Mouse (Mus musculus): ENCODE measurements at regions not wholly inside any gene's neighbourhood (a gene's known extent, or its start where the extent isn't known, plus 50 kb on each side); places are given as distances from the start of the nearest gene placed in this dataset.

GRCm38 (mm10) chr1:77256115-77256842 is 258.6 kb downstream of the Epha4 start:
- DNase-seq (ENCODE audit: low read depth, low spot score): no peak

DNA sequence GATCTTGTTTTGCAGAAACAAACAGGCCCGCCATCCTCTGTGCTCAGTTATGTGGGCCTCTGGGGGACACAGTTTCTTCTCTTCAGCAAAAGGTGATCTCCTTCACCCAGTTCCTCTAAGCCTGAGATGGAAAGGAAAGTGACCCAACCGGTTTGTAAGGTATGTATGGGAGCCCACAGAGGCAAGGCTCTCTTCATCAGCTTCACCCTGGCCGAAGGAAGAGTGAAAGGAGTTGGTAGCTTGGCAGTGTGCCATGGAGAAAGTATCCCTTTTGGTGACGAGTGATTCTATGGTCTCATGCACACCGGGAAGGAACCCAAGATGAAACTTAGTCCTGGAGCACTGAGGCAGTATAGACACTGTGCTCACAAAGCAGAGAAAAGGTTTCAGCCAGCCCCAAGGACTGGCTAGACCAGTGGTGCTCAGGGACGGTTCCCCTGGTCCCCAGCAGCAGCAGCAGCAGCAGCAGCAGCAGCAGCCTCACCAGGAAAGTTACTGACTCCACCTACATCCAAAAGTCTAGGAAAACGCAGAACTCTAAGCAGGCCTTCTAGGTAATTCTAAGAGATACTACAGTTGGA is 256.1 kb downstream of the Epha4 start:
- no peak for DNase-seq (ENCODE audit: low read depth, low spot score)

DNA sequence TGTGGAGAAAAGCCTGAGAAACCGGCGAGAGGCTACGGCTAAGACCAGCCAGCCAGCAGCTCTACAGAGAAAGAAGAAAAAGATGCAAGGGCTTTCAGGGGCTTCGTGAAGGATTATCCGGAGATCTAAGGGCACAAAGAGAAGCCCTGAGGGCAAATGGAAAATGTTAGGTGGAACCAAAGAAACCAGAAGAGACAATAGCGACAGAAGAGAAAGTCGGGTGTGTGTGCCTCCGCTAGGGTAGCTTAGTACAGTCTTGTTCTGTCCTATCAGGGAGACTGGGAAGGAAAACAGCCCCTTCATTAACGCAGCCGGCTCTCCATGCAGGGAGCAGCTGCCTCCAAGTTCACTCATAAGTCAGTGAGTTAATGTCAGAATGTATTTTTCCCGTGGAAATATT is 255.1 kb downstream of the Epha4 start:
- DNase-seq (ENCODE audit: low read depth, low spot score): no peak

DNA sequence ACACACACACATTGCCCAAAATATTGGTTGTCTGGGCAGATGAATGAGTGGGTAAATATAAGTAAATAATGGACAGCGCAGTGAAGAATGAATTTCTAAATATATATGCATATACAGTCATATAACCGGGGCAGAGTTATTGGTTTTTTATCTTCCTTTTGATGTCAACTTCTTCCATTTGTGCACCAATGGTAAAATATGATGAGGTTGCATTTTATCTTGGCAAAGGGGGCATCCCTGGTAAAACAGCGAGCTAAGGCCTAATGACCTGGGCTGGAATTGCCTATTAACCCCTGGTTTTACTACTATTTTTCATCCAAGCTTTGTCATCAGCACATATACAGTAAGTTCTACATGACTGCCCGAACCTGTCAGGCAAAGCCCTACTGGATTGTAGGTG is 253.2 kb downstream of the Epha4 start:
- no peak for DNase-seq (ENCODE audit: low read depth, low spot score)

DNA sequence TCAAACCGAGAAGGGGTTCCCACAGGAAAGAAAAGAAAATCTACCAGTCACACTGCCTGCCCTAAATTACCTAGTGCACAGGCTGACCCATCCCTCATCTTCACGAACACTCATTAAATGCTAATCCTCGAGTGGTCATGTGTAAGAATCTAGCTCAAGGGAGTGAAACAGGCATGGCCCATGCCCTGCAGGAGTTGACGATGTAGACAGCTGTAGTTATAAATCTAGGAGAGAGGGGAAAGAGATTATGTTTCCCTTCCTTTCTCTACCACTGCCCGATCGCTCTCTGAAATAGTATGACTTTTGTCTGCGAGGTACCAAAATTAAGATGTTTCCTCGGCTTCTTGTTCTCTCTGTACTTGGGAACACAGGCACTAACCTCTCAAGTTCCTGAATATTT is 249.2 kb downstream of the Epha4 start:
- no peak for DNase-seq (ENCODE audit: low read depth, low spot score)

DNA sequence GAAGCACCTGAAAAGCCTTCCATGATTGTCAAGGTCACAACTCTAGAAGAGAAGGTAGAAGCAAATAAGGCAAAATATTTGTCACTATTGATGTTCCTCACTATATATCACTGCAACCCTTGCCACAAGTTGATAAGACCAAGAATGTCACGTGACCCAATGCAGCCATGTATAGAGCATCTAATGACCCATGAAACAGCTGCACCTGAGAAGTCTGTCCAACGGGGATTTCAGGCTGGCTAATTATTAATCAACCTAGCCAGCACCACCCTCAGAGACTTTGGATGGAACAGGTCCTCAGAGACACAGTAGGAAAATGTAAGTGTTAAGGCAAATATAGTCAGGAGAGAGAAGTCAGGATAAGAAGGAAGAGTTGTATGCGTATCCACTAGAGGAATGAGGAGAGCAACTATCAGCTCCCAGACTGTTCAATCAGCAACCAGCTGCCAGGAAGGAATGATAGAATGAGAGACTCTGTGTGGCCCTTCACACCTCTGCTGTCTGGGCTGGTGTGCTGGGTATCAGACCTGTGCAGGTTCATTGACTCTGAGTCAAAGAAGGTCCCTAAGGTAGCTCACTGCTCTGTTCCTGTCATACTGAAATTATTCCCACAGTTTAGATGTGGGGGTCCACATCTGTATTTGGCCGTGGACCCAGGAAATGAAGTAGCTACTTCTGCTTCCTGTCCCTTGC is 247.4 kb downstream of the Epha4 start:
- no peak for DNase-seq (ENCODE audit: low read depth, low spot score)

- no peak for DNase-seq (ENCODE audit: low read depth, low spot score)
These were observed 239.6 kb downstream of the Epha4 start for GRCm38 (mm10) chr1:77275297-77275696.

- DNase-seq (ENCODE audit: low read depth, low spot score): no peak
These were observed 235.3 kb downstream of the Epha4 start for GRCm38 (mm10) chr1:77279566-77279965.

- no peak for DNase-seq (ENCODE audit: low read depth, low spot score)
These were observed 234.4 kb downstream of the Epha4 start for GRCm38 (mm10) chr1:77280373-77281038.

DNA sequence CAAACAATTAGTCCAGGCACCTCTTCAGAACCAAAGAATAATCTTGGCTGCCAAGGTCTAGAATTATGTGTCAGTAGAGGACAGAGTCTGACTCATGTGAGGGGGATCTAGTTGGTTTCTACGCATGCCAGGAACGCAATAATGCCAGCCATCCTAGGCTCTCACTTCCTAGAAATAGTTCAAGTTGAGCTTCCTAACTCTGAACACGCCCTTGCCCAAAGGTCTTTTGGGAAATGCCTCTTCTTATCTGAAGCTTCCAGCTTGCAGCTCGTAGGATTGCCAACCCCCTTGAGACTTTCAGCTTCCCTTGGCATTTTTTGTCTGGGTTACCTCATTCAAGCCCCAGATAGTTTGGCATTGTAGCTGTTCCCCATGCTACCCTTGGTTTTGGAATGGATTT is 233.1 kb downstream of the Epha4 start:
- DNase-seq (ENCODE audit: low read depth, low spot score): peak; percentile 76

GRCm38 (mm10) chr1:77298713-77299132 is 216.2 kb downstream of the Epha4 start:
- peak; percentile 77 for DNase-seq (ENCODE audit: low read depth, low spot score)

DNA sequence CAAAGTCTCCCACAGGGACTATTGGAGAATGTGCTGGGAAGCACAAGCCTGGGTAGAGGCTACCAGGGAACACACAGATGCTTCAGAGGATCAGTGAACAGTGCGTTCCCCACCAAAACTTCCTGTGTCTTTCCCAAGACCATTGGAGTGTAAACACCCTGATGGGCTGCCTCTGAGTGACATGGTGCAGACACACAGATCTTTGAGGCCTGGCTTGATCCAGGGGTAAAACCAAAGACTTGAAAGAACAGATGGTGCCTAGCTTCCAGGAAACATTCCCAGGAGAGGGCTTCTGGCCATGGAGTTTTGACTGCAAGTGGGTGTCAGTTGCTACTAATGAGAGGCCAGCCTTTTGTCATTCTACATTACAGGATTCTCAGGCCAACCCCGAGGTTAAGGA is 214.1 kb downstream of the Epha4 start:
- no peak for DNase-seq (ENCODE audit: low read depth, low spot score)

DNA sequence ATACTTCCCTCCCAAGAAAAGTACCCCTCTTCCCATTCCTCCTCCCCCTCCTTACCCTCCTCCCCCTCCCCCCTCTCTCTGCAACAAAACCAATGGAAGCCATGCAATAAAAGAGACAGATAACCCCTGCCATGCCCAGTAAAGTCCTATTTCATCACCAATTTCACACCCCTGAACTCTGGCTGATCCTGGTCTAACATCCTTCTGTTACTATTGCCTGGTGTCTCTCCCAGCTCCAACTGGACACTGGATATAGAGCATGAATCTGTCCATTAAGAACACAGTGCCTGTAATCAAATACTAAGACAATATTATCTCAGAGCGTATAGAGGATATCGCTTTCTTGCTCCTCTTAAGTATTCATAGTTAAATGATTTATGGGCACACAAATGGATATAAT is 210.1 kb downstream of the Epha4 start:
- no peak for DNase-seq (ENCODE audit: low read depth, low spot score)

GRCm38 (mm10) chr1:77307745-77308144 is 207.1 kb downstream of the Epha4 start:
- no peak for DNase-seq (ENCODE audit: low read depth, low spot score)

DNA sequence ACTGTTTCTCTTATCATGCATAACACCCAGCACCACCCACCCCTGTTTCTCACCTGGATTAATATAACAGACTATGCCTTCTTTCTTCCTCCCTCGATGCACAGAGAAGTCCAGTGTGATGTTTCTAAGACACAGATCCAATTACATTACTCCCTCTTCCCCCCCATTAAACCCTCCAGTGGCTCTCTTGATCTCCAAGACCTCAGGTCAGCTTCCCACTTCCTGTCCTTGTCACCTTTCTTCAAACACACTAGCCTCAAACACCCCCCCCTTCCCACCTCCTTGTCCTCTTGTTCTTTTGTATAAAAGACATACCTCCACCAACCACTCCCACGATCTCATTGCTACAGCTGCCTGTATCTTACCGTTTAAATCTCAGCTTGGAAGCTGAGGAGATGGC is 201.8 kb downstream of the Epha4 start:
- DNase-seq (ENCODE audit: low read depth, low spot score): no peak

DNA sequence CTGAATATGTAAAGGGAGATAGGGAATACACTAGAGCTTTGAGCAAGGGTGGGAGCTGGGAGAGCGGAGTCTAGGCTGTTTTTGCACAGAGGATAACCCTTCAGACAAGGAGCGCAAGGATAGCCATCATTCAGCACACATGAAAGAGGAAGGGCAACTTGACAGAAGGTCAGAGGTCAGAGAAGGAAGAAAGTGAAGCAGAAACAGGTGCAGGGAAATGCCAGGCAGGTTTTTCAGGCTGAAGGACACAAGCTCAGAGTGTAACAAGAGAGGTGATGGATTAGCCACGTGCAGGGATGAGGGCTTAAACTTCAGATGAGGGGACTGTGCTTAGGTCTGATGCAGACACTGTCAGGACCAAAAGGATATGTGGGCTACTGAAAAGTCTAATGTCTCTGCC is 199.5 kb downstream of the Epha4 start:
- DNase-seq (ENCODE audit: low read depth, low spot score): no peak

- no peak for DNase-seq (ENCODE audit: low read depth, low spot score)
These were observed 198.7 kb downstream of the Epha4 start for GRCm38 (mm10) chr1:77316198-77316597.

All from c-Kit-negative CD71-positive TER-119-positive erythroid progenitor cells, embryonic 14.5 days (primary cell).